Mouse (Mus musculus) spleen, postnatal 36 days (tissue): Measurements from ENCODE around the gene Eng.

Source experiments
- DNase-seq, 2 experiments: peaks; one replicate each; pipeline ENCODE4 v3.0.0; 2022; ENCODE audit warnings: low spot score in 2 of 2, mixed read lengths in 1 of 2

Gene Eng

GRCm38 (mm10) chr2:32646379-32647056, at the start of gene Eng:
Gene Eng (plus strand): TSS chr2:32646595.
- peak; percentile 36 to 49 for DNase-seq

GRCm38 (mm10) chr2:32596725-32597124, 49.7 kb upstream of the Eng start:
- DNase-seq: no peak

GRCm38 (mm10) chr2:32597248-32597647, 49.1 kb upstream of the Eng start:
- DNase-seq: no peak

GRCm38 (mm10) chr2:32597699-32598098, 48.7 kb upstream of the Eng start:
- no peak for DNase-seq

- no peak for DNase-seq
These were observed 47.9 kb upstream of the Eng start for GRCm38 (mm10) chr2:32598506-32598905.

GRCm38 (mm10) chr2:32599409-32599808, 47.0 kb upstream of the Eng start, which contains the start of gene St6galnac6:
Gene St6galnac6 (plus strand): TSS chr2:32599709.
- DNase-seq: no peak

GRCm38 (mm10) chr2:32601417-32602065, 44.9 kb upstream of the Eng start:
- DNase-seq: peak; percentile 60

GRCm38 (mm10) chr2:32602600-32603054, 43.8 kb upstream of the Eng start:
- DNase-seq: peak; percentile 71 to 78

- DNase-seq: no peak
These were observed 41.8 kb upstream of the Eng start for GRCm38 (mm10) chr2:32604631-32605030.

- DNase-seq: peak; percentile 83 to 85
These were observed 39.9 kb upstream of the Eng start for GRCm38 (mm10) chr2:32606161-32607142.

GRCm38 (mm10) chr2:32607262-32607947, 39.0 kb upstream of the Eng start:
- DNase-seq: peak in 1 of 2 experiments; percentile 54

- DNase-seq: peak; percentile 59 to 70
These were observed 38.1 kb upstream of the Eng start for GRCm38 (mm10) chr2:32608141-32608777.

- DNase-seq: no peak
These were observed 37.5 kb upstream of the Eng start for GRCm38 (mm10) chr2:32608778-32609435.

- DNase-seq: no peak
These were observed 35.7 kb upstream of the Eng start for GRCm38 (mm10) chr2:32610610-32611229.

GRCm38 (mm10) chr2:32612274-32612673, 34.1 kb upstream of the Eng start:
- no peak for DNase-seq

GRCm38 (mm10) chr2:32617109-32617508, 29.3 kb upstream of the Eng start:
- no peak for DNase-seq

- no peak for DNase-seq
These were observed 28.8 kb upstream of the Eng start for GRCm38 (mm10) chr2:32617601-32618000.

- DNase-seq: no peak
These were observed 28.3 kb upstream of the Eng start for GRCm38 (mm10) chr2:32618051-32618450.

GRCm38 (mm10) chr2:32620682-32621516, 25.5 kb upstream of the Eng start:
- no peak for DNase-seq
